Mouse (Mus musculus): ENCODE measurements around the gene Fam161a. TPM values are rescaled to one million over a fixed set of nuclear protein-coding genes. Genes with fewer than 3 reads are reported as not detected.

Gene Fam161a
- 1.2 and 4.3 TPM in 2 replicates for total RNA-seq (2014; fragmentation: Nextera tagmentation)
- total RNA-seq (2017), result 2.4 and 3.0 TPM in 2 replicates

DNA sequence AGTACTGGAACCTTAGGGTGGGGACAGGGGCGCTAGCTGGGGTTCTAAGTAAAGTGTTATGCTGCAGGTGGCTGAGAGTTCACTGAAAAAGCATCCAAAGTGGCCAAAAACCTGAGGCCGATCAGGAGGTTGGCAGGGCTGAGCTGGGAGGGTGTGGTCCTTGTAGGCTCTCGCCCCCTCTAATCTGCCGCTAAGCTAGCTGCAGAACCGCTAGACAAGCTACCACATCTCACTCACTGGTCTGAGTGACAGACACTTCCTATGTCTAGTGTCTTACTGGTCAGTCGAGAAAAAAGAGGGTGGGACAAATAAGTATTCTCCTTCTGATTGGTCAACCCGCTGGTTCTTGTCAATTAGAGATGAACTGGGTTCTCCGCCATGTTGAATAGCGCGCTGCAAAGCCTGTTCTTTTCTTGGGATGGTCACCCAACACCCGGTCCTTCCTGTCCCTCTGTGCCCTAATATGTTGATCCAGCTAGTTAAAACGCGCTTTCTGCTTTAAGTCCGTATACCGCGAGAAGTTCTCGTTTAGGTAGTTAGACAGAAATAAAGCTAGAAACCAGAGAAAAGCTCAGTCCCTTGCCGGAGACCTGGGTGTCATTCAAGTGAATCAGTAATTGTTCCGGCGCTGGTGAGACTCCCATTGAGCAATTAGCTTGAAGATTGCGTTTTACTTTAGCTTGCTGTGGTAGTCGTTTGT lies at the start of gene Fam161a:
TSS of gene Fam161a (plus strand) at position 51 of the 700 bp plus-strand sequence.
- ATAC-seq (replicated peaks; ENCODE audit: low FRiP score, low TSS enrichment, poor library complexity, severe bottlenecking), result peak; percentile 95

DNA sequence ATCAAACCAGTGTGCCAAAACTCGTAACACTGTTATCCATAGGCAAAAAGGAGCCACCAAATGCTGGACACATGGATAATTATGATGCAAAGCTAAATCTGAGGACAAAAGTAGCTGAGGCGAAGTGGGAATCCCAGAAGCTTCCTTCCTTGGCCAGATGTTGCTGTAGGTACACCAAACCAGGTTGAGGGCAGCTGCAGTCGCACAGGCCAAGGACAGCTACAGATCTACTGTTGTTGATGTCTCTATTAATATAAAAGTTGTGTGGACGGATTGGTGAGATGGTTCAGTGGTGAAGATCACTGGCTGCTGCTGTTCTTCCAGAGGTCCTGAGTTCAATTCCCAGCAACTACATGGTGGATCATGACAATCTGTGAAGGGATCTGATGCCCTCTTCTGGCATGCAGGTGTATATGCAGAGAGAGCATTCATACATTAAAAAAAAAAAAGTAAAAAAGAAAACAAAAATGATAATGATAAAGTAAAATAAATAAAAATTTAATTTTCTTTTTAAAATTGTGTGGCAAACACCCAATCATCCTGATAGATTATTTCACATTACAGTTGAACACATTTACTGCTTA lies 49.4 kb upstream of the Fam161a start:
- ATAC-seq (replicated peaks; ENCODE audit: low FRiP score, low TSS enrichment, poor library complexity, severe bottlenecking), result no peak

DNA sequence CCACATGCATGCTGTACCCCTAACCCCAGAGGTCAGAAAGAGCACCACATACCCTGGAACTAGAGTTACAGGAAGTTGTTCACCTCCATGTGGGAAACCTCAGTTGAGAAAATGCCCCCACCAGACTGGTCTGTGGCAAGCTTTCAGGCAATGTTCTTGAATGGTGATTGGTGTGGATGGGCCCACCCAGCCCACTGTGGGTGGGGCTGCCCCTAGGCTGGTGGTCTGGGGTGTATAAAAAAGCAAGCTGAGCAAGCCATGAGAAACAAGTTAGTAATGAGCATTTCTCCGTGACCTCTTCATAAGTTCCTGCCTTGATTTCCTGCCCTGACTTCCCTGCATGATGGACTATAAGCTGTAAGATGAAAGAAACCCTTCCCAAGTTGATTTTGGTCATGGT lies 45.2 kb upstream of the Fam161a start:
- no peak for ATAC-seq (replicated peaks; ENCODE audit: low FRiP score, low TSS enrichment, poor library complexity, severe bottlenecking)

DNA sequence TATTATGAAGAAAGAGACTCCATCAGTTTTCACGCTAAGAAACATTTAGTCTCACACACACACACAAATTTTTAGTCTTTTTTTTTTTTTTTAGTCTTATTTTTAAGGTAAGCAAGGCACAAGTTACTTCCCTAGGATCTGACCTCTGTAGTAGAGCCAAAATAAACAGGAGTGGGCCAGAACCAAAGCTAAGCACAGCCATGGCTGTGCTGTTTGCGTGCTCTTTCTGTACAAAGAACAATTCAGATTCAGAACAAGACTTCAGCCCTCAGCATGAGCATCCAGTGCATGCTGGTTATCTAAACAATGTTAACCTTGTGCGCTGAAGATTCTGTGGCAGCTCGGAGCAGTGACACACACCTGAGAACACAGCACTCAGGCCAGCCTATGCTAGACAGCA lies 42.9 kb upstream of the Fam161a start:
- no peak for ATAC-seq (replicated peaks; ENCODE audit: low FRiP score, low TSS enrichment, poor library complexity, severe bottlenecking)

DNA sequence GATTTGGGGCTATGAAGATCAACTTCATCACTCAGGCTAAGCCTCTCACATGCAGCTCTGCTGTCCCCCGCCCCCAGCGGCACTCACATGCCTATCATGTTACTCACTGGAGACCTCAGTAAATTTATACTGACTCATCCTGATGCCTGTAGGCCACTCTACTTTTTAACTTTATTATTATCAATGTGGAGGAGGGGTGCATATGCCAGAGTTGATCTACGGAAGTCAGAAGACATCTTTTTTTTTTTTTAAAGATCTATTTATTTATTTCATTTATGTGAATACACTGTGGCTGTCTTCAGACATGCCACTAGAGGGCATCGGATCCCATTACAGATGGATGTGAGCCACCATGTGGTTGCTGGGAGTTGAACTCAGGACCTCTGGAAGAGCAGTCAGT lies 41.8 kb upstream of the Fam161a start:
- no peak for ATAC-seq (replicated peaks; ENCODE audit: low FRiP score, low TSS enrichment, poor library complexity, severe bottlenecking)

DNA sequence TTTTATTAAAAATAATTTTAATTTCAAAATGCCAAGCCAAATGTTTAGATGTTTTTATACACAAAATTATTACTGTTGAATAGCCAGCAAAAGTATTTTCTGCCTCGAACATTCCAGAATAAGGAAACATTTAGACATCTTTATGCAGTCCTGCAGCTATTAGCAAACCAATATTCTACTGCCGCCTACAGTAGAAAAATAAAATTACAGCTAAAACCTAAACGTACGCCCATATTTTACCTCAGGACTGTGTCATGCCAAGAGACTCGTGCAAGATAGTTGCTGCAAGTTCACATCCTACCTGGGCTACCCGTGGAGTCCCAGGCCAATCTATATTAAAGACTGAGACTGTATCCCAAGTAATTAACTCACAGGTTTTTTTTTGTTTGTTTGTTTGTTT lies 37.8 kb upstream of the Fam161a start:
- no peak for ATAC-seq (replicated peaks; ENCODE audit: low FRiP score, low TSS enrichment, poor library complexity, severe bottlenecking)

DNA sequence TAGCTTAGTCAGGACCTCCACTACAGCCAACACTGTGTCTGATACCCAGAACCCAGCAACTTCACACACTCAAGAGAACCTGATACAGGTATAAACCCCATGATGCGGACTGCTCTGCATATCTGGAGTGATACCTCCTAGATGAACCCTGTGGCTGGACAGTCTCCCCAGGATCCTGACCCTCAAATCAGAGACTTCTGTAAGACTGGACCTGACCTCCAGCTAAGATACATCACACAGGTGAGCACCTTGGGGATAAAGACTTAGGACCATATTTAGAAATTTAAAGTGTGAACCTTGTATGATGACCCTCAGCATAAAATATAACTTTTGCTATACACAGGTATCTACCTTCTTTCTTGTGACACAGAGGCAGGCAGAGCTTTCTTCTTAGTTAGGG lies 36.8 kb upstream of the Fam161a start:
- no peak for ATAC-seq (replicated peaks; ENCODE audit: low FRiP score, low TSS enrichment, poor library complexity, severe bottlenecking)

DNA sequence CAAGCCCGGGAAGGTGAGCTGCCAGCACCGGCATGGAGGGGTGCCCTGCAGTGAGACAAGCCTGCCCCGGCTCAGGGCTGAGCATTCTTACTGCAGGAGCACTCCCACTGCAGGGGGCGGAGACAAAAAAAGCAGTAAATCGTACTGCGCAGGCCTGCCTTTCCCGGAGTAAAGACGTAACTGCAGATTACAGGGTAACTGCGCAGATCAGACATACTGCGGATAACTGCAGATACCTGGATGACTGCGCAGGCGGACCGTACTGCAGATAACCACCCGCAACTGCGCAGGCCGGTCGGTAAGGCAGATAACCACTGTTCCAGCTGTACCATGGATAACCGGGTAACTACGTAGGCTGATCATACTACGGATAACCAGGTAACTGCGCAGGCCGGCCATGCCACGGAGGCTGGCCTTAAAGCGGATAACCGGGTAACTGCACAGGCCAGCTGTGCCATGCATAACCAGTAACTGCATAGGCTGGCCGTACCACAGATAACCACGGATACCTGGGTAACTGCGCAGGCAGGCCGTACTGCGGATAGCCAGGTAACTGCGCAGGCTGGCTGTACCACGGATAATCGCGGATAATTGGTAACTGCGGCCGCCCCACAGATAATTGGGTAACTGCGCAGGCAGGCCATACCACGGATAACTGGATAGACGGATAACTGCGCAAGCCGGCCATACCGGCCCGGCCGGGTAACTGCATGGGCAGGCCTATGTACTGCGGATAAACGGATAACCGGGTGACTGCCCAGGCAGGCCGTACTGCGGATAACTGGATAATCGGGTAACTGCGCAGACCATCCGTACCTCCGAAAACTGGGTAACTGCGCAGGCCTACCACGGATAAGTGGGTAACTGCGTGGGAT lies 35.3 kb upstream of the Fam161a start, which contains the start of gene Zrsr1:
TSS of gene Zrsr1 (plus strand) at position 171 of the 875 bp plus-strand sequence.
- peak; percentile 79 for ATAC-seq (replicated peaks; ENCODE audit: low FRiP score, low TSS enrichment, poor library complexity, severe bottlenecking)

DNA sequence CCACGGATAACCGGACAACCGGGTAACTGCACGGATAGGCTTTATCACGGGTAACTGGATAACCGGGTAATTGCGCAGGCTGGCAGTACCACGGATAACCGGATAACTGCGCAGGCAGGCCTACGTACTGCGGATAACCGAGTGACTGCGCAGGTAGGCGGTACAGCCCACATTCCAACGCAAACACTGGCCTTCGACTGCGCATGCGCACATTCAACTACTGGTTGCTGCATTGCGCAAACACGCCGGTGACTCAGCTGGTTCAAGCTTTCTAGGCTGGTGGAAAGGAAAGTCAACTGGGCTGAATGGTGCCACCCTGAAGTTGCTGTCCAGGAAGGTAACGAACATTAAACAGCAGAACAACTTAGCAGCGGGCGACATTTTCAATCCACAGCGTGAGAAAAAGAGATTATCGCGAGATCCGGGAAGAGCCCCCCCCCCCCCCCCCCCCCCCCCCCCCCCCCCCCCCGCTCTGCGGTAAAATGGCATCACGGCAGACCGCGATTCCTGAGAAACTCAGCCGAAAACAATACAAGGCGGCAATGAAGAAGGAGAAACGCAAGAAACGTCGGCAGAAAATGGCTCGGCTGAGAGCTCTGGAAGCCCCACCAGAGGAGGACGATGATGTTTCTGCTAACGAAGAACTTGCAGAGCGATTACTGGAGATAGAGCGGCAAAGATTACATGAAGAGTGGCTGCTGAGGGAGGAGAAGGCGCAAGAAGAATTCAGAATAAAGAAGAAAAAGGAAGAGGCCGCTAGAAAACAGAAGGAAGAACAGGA lies 34.4 kb upstream of the Fam161a start:
- ATAC-seq (replicated peaks; ENCODE audit: low FRiP score, low TSS enrichment, poor library complexity, severe bottlenecking), result peak; percentile 48

DNA sequence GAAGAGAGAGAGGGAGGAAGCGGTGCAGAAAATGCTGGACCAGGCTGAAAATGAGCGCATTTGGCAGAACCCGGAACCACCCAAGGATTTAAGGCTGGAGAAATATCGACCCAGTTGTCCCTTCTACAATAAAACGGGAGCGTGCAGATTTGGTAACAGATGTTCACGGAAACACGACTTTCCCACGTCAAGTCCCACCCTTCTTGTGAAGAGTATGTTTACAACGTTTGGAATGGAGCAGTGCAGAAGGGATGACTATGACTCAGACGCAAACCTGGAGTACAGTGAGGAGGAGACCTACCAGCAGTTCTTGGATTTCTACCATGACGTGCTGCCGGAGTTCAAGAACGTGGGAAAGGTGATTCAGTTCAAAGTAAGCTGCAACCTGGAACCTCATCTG lies 33.7 kb upstream of the Fam161a start:
- no peak for ATAC-seq (replicated peaks; ENCODE audit: low FRiP score, low TSS enrichment, poor library complexity, severe bottlenecking)

DNA sequence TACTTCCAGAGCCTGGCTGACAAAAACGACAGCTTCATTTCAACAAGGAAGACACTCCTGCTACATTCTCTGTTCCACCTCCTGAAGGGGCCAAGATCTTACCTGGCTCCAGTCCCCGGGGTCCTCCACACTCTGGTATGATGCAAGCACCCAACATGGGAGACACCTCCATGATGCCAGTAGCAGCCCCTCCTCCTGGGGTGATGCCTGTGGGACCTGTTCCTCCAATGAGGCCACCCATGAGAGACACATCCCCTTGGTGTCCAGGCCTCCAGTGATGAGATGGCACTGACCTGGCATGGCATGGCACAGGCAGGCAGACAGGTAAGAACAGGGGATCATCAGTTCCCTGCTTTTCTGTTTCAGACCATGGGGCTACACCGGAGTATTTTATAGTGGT lies 29.1 kb upstream of the Fam161a start:
- ATAC-seq (replicated peaks; ENCODE audit: low FRiP score, low TSS enrichment, poor library complexity, severe bottlenecking), result no peak

DNA sequence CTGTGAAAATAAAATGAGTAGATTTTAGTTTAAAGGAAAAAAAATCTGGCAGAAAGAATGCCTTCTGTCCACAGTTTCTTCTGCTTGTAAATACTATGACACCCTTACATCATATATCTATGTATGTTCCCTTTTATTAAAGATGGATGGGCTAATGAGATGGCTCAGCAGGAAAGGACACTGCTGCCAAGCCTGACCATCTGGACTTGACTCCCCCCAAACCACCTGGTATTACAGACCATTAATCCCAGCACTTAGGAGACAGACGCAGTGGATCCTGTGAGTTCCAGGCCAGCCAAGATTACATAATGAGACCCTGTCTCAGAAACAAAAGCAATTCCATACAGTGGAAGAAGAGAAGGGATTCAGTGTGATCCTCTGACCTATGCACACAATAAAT lies 28.6 kb upstream of the Fam161a start:
- no peak for ATAC-seq (replicated peaks; ENCODE audit: low FRiP score, low TSS enrichment, poor library complexity, severe bottlenecking)

DNA sequence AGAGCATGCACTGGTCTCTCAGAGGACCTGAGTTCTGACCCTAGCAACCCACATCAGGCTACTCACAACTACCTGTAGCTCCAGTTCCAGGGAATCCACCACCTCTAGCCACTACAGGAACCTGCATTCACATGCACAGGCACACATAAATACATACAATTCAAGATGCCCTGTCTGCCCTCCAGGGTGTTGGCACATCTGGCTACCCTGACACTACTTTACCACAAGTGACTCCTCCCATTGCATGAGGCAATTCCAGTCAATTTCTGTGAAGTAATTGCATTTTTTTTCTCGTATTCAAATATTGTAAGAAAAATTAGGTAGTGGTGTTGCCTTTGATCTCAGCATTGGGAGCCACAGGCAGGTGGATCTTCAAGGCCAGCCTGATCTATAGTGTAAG lies 28.1 kb upstream of the Fam161a start:
- no peak for ATAC-seq (replicated peaks; ENCODE audit: low FRiP score, low TSS enrichment, poor library complexity, severe bottlenecking)

DNA sequence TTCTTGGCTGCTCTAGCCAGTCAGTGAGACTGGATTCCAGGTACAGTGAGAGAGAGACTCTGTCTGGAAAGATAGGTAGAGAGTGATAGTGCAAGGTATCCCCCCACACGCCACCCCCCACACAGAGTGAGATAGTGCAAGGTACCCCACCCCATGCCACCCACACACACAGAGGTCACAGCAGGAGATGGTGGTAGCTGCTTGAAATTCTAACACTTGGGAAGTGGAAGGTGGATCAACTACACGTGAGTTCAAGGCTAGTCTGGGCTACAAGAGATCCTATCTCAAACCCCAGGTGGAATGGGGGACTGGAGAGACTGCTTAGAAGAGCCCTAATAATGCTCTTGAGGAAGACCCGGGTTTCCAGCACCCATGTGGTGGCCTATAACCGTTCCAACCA lies 26.3 kb upstream of the Fam161a start:
- no peak for ATAC-seq (replicated peaks; ENCODE audit: low FRiP score, low TSS enrichment, poor library complexity, severe bottlenecking)

DNA sequence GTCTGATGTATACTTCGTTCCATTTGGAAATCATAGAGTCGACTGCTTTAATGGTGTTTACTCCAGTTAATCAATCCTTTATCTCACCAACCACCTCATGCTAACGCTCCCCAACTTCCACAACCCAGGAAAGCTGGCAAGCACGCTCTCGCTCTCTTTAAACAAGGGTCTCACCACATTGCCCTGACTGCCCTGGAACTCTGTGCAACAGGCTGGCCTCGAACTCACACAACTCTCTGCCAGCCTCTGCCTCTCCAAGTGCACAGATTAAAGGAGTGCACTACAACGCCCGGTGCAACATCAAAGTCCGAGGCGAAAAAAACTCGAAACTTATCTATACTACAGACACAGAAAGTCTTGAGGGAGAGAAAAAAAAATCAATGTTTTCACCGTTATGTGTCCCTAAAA lies 25.8 kb upstream of the Fam161a start:
- ATAC-seq (replicated peaks; ENCODE audit: low FRiP score, low TSS enrichment, poor library complexity, severe bottlenecking), result peak; percentile 38

DNA sequence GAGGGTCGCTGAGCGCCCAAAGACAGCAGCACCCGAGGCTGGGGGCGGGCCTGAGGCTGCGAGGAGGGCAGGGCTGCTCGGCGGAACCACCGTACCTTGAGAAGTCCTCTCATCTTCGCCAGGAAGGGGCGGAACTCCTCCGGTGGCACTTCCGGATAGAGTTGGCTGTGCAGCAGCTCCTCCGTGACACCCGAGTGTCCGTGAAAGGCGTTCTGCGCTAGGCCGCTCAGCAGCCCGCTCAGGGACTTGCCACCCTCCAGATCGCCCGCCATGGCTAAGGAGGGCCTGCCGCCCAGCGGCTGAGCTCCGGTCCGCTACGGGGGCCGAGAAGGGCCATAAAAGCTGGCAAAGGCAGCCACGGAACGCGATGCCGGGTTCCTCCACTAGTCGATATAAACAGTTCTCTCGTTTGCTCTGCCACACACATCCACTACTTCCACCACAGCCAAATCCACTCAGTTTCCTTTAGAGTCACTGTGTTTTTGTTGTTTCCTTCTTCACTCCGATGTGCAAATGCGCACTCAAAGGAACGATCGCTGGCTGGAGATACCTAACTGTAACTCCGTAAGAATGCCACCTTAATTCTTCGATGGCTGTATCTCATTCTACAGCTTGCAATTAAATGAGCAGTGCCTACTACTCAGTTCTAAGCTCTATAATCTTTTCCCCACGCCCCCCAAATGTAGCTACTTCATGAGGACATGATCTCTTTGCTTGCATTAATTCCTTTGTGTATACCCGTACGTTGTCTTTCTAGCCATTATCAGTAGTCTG lies 25.2 kb upstream of the Fam161a start, which contains the start of the genes Gm28048 and Commd1:
TSS of gene Gm28048 (minus strand) at position 107 of the 774 bp plus-strand sequence.
TSS of gene Commd1 (minus strand) at position 399 of the 774 bp plus-strand sequence.
- peak; percentile 90 for ATAC-seq (replicated peaks; ENCODE audit: low FRiP score, low TSS enrichment, poor library complexity, severe bottlenecking)

DNA sequence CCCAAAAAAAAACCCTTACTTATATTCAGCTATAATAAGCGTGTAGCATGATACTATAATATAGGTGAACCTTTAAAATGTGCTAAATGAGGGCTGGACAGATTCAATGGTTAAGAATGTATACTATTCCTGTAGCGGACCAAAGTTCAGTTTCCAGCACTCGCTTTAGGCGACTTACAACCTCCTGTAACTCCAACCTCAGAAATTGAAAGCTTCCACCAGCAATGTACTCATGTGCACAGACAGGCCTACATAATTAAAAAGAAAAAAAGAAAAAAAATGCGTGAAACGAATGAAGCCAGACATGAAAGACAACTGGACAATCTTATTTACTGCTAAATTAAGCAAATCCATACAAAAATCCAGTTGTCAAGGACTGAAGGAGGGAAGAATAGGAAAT lies 24.5 kb upstream of the Fam161a start:
- ATAC-seq (replicated peaks; ENCODE audit: low FRiP score, low TSS enrichment, poor library complexity, severe bottlenecking), result no peak

DNA sequence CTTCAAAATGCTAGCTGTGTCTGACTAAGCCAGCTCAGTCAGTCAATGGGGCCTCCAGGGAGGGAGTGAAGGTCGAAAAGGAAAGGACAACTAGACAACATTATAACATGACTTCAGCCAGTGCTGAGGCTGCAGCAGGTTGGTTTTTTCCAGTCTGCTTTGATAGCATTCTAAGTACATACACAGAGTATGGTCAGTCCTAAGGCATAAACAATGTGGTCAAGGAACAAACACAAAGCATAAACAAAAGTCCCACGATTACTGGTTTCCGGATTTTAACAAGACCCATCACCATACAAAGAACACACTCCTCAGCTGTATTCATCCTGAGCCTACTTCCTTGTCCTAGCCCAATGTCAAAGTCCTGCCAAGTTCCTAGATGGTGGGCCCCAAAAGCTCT lies 21.8 kb upstream of the Fam161a start:
- ATAC-seq (replicated peaks; ENCODE audit: low FRiP score, low TSS enrichment, poor library complexity, severe bottlenecking), result no peak

DNA sequence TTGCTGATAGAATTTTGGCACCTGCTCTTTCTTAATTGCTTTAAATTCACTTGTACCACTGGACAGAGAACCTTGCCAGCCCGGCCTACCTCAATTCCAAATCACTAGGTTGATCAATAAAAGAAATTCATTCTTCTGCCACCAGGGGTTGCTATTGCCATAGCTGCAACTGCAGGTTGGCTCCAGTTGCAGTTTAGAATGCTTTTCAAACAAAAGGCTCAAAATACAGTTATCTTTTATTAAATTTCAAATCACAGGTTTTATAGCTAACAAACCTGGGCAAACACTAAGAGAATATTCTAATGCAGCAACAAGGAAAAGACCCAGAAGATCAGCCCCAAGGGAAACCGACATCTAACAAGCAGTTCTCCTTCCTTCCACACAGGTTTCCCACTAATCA lies 20.0 kb upstream of the Fam161a start:
- ATAC-seq (replicated peaks; ENCODE audit: low FRiP score, low TSS enrichment, poor library complexity, severe bottlenecking), result no peak

All from megakaryocyte-erythroid progenitor cell, adult 5-6 weeks (primary cell).